Mouse (Mus musculus) urinary bladder, postnatal 25 days (tissue): ENCODE results near the gene Oxnad1.
"Not testable (repeated sequence)": the region's sequence is repeated elsewhere in the genome, so short reads cannot be mapped to it uniquely, and the experiment has no call there.

Experiments used
- DNase-seq: peaks from one replicate; pipeline ENCODE4 v3.0.0; 2022; ENCODE audit warnings: low spot score

Oxnad1 gene

GRCm38 (mm10) chr14:32084761-32085485 is at the start of gene Oxnad1:
Oxnad1 (plus strand) TSS chr14:32085374.
- DNase-seq: no peak

DNA sequence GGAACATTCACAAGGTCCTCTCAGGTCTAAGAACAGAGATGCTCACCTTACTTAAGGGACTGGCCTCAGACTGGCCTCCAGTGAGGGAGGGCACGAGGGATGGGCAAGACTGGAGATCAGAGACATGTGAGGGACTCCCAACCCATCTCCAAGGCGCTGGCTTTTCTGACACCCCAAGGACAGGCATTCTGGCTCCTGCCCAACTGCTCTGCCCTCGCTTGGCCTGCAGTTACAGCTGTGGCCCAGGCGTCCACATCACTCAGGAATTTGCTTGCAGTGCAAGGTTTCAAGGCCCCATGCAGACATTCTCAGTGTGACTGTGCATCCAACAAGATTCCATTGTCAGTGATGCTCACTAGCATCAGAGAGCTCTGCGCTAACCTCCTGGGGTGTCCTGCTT is 48.7 kb upstream of the Oxnad1 start:
- DNase-seq: no peak

- no peak for DNase-seq
Observed at GRCm38 (mm10) chr14:32037661-32038252, 47.4 kb upstream of the Oxnad1 start.

DNA sequence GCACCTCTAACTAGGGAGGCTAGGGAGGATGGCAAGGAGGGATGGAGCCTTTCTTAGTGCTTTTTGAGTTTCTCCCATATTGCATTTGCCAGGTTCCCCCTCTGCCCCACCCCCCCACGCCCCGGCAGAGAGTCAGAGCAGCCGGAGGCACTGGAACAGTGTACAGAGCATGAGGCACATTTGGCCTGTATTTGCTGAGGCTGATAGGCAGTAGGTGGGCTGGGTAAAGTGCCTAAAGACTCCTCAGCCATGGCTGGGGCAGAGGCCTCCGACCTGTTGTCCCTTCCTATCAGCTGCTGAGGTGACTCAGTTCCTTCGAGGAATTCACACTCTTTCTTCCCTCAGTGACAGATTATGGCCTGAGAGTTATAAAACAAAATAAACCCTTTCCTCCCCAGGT is 43.1 kb upstream of the Oxnad1 start:
- no peak for DNase-seq

- DNase-seq: no peak
Observed at GRCm38 (mm10) chr14:32046357-32046756, 38.8 kb upstream of the Oxnad1 start.

DNA sequence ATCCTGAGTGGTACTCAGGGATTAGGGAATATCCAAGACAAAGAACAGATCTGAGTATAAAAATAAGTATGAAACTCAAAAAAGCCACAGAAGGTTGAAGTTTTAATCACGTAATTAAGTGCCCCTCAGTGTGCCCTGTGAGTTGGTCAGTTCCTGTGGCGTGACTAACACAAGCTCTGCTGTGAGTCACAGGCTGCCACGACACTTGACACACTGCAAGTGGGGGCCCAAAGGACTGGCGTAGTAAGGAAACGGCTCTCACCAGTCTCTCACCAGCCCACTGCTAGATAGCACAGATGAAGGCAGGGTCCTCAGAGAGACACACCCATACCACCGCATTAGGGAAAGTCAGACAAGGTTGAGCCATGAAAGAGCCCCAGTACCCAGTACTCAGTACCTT is 35.0 kb upstream of the Oxnad1 start:
- DNase-seq: no peak

- no peak for DNase-seq
Observed at GRCm38 (mm10) chr14:32053895-32054294, 31.3 kb upstream of the Oxnad1 start.

GRCm38 (mm10) chr14:32054788-32055187 is 30.4 kb upstream of the Oxnad1 start:
- no peak for DNase-seq

GRCm38 (mm10) chr14:32055781-32056180 is 29.4 kb upstream of the Oxnad1 start:
- DNase-seq: no peak

DNA sequence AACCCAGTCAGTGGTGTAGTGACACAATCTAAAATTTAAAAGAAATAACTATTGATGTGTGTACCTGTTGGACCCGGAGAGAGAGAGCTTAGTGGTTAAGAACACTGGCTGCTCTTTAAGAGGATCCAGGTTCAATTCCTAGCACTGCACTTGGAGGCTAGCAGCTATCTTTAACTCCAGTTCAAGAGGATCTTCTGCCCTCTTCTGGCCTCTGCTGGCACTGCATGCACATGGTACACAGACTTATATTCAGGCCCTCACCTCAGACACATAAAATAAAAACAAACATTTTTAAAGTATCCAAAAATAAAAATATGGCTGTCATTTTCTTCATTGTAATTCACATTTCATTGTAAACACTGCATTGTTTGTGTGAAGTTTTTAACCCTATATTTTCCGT is 28.5 kb upstream of the Oxnad1 start:
- DNase-seq: no peak

DNA sequence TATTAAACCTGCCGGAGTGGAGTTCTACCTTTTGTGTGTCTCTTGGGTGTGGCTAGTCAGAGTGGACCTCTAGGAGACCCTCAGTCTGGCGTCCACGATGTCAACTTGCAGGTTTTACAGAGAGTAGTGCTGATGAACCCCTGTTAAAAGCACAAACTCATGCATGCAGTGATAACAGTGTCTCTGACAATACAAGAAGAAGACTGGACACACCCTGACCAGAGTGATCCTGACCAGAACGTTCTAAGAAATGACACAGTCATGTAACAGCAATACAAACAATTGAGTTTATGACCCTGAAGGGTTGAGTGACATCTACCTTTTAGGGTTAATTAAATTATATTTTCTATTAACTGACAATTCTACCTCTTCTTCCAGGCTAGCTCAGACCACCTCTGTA is 27.5 kb upstream of the Oxnad1 start:
- no peak for DNase-seq

DNA sequence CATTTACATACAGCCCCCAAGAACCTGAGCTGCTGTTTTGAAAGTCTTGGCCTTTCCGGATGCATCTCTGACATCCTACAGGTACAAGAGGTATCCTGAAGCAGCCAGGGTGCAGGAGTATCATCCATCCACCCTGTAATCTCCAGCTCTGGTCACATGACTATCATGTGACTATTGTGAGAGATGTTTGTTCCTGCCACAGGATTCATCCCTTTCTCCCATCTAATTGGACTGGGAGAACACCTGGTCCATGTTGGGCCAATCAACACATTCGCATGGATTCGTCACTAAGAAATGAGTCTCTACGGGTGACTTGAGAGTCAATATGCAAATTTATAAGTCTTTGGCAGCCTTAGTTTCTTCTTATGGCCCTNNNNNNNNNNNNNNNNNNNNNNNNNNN is 23.8 kb upstream of the Oxnad1 start:
- no peak for DNase-seq

DNA sequence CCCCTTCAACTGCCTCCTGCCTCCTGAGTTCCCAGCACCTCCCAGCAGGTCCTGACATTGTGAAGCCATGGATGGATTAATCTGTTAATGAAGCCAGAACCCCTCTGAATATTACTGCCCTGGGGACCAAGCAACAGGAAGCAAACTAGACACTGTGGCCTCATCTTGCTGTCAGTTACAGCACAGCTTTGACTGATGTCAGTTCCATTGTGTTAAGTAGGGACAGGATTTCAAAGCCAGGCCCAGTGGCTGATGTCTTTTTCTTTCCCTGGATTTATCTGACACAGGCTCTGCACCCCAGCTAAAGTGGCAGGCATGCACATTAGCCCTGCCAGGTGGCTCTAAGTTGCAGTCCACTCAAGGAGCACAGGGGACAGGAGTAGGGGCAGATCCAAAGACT is 12.4 kb upstream of the Oxnad1 start:
- DNase-seq: no peak

DNA sequence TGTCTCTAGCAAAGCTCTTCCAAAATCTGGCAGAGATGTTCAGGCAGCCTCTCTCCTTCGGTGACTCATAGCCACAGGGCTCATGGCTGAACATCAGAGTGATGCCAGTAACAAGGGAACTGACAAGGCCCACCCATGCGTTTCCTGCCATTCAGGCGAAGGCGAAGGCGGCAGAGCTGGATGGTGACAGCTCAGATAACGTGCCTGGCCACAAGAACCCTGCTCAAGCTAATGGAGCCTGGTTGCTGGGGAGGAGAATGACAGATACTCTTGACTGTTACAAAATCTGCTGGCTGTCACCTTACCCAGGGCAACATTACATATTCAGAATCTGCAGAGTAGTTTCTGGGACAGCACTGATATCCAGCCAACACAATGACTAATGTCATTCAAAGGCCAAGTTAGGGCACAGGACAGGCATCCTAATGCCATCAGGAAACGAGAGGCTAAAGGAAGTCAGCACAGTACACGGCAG is 11.9 kb upstream of the Oxnad1 start:
- no peak for DNase-seq

- no peak for DNase-seq
Observed at GRCm38 (mm10) chr14:32073901-32074300, 11.3 kb upstream of the Oxnad1 start.

GRCm38 (mm10) chr14:32076896-32077575 is 8.1 kb upstream of the Oxnad1 start:
- DNase-seq: peak; percentile 70

- DNase-seq: no peak
Observed at GRCm38 (mm10) chr14:32081026-32081425, 4.1 kb upstream of the Oxnad1 start.

DNA sequence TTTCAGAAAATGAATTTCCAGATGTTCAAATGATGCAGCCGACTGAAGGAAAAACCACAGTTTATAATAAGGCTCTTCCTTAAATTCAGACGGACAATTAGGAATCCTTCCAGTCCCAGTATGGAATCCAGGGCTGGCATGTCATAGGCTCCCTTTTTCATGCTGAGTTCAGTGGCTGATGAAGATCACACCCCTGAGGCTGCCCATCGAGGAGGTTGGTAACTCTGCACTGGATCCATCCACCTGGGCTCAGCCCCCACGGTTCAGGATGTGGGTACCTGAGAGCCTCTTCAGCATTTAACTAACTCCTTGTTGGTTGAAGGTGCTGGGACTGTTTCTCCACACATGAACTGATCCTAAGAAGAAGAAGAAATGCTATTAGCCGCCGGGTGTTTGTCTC is 2.3 kb upstream of the Oxnad1 start:
- no peak for DNase-seq

- no peak for DNase-seq
Observed at GRCm38 (mm10) chr14:32083466-32083865, 1.7 kb upstream of the Oxnad1 start.

GRCm38 (mm10) chr14:32085486-32086201 is 470 bp downstream of the Oxnad1 start, which contains the start of gene Dph3:
Dph3 (minus strand) TSS chr14:32085729.
- peak; percentile 99 for DNase-seq

GRCm38 (mm10) chr14:32086226-32086625 is 1.1 kb downstream of the Oxnad1 start:
- DNase-seq: no peak

GRCm38 (mm10) chr14:32087584-32088248 is 2.5 kb downstream of the Oxnad1 start:
- DNase-seq: not testable (repeated sequence)
